Mouse (Mus musculus): Measurements from ENCODE around the gene Amph. TPM values are rescaled to one million over a fixed set of nuclear protein-coding genes. Genes with fewer than 3 reads are reported as not detected.

Gene Amph
- polyA plus RNA-seq, 1 experiment from 2014 or later = 14.4 TPM

GRCm38 (mm10) chr13:19149574-19149973, 201.6 kb downstream of the Amph start:
- 89% methylated on average over 8 of the region's 8 CpGs for whole genome bisulfite sequencing
- ATAC-seq (ENCODE audit: low FRiP score, low read depth) = no peak
- H3K9ac ChIP-seq (replicated peaks) = no peak overlapping the region
- H3K36me3 ChIP-seq = no peaks in the 10 kb centered on the region
- H3K27ac ChIP-seq (replicated peaks) = no peak overlapping the region
- no peak overlapping the region for H3K4me3 ChIP-seq
- no peaks in the 10 kb centered on the region for H3K9me3 ChIP-seq
- H3K27me3 ChIP-seq = no peaks in the 10 kb centered on the region
- no peaks in the 10 kb centered on the region for H3K4me1 ChIP-seq
- H3K4me2 ChIP-seq (replicated peaks) = no peak overlapping the region

DNA sequence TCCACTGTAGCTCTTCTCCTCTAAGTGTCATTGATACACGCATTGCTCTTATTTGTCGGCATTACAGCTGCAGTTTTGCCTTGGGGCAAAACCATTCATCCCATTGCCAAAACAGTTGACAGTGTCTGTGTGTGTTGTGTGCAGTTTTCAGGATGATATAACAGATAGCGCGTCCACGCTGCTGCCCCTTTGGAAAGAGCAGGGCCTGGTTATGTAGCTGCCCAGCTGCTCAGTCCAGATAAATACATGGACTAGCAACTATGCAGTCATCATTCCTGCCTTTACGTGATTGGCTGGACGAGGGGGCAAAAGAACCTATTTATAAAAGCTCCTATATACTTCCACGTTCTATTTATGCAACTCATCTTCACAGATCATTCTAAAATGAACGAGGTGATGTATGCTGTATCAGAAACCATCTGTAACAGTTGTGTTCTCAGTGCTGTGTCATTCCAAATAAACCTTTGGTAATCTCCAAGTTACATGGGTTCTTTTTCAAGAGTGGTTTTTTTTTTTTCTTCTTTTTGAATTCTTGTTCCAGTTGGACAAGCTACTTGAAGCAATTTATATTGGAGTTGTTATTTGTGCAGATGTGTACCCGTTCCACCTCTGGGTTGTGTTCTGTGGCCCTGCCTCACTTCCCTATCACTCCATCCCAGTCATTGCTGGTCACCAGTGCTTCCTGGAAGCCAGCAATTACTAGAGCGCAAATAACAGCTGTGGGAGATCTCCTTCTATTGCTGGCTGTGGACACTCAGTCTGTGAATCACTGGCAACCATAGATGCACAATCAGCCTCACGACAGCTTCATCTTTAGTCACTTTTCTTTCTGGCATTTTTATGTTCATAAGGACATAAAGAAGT, 202.7 kb downstream of the Amph start:
- no peaks in the 10 kb centered on the region for H3K36me3 ChIP-seq
- ATAC-seq (ENCODE audit: low FRiP score, low read depth) = no peak
- no peak overlapping the region for H3K4me2 ChIP-seq (replicated peaks)
- H3K9ac ChIP-seq (replicated peaks) = no peak overlapping the region
- no peaks in the 10 kb centered on the region for H3K4me1 ChIP-seq
- 90% methylated on average over 12 of the region's 12 CpGs for WGBS
- no peak overlapping the region for H3K27ac ChIP-seq (replicated peaks)
- no peak overlapping the region for H3K4me3 ChIP-seq
- H3K9me3 ChIP-seq = no peaks in the 10 kb centered on the region
- no peaks in the 10 kb centered on the region for H3K27me3 ChIP-seq

DNA sequence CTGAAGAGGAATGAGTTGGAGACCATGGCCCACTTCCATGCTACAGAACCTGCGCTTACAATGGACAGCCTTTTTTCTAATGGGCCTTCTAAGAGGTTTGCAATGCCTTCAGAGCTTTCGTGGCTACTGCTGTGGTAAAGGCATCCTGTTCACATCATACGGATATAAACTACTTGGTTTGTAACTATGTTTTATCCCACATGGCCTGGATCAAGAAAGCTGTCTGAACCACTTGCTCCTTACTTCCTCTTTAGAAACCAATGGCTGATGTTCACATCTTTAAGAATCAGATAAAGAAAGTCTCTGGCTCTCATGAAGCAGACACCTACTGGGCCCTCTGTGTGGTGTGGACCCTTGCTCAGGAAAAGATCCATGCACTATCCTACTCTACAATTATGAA, 204.1 kb downstream of the Amph start:
- Histone ChIP-seq H3K27me3 (no peaks in the 10 kb centered on the region), H3K27ac (replicated peaks) (no peak overlapping the region), H3K4me3 (no peak overlapping the region), H3K4me2 (replicated peaks) (no peak overlapping the region), H3K4me1 (no peaks in the 10 kb centered on the region), H3K36me3 (no peaks in the 10 kb centered on the region), H3K9ac (replicated peaks) (no peak overlapping the region), H3K9me3 (no peaks in the 10 kb centered on the region)
- ATAC-seq (ENCODE audit: low FRiP score, low read depth) = no peak
- 91% methylated on average over 3 of the region's 3 CpGs for whole genome bisulfite sequencing

DNA sequence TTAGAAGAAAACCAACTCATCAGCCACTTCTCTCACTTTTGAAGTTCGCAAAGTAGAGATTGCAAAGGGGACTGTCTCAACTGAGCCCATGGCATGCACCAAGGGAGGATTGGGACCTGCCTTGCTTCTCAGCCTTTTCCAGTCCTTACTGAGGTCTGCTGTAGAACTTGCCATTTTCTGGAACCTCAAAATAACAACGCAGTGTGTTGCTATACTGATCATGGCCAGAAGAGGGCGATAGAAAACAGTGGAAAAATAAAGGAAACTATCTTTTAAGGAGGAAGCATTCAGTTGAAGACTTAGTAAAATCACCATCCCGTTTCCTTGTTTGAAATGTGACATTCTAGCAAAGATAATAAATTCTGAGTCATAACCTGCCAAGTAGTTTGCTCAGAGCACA, 210.5 kb downstream of the Amph start:
- no peak for ATAC-seq (ENCODE audit: low FRiP score, low read depth)
- 30% methylated on average over 4 of the region's 4 CpGs for WGBS

DNA sequence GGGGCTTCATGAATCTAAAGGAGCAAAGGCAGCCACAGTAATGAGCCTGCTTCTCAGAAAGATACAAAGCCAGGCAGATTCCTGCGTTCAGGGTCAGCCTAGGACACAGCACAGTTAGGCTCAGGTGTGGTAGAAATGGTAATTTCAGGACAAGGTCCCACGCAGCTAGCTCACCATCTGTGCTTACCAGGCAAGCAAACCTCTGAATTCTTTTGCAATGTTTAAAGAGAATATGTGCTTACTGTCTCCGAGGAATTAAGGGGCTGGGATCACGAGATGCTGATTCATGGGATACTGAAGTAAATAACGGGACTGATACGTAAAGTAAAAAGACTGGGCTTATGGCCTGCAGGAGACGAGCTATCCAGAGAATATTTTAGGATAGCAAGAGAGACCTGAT, 212.6 kb downstream of the Amph start:
- H3K9ac ChIP-seq (replicated peaks) = no peak overlapping the region
- H3K9me3 ChIP-seq = no peaks in the 10 kb centered on the region
- ATAC-seq (ENCODE audit: low FRiP score, low read depth) = peak; percentile 41; the same call in 1 of the 2 replicates
- H3K27ac ChIP-seq (replicated peaks) = no peak overlapping the region
- H3K27me3 ChIP-seq = no peaks in the 10 kb centered on the region
- no peaks in the 10 kb centered on the region for H3K36me3 ChIP-seq
- H3K4me3 ChIP-seq = no peak overlapping the region
- no peak overlapping the region for H3K4me2 ChIP-seq (replicated peaks)
- 69% methylated on average over 7 of the region's 7 CpGs for WGBS
- no peaks in the 10 kb centered on the region for H3K4me1 ChIP-seq

More for the DNA sequence above, 210.5 kb downstream of the Amph start:
- H3K36me3 ChIP-seq = no peaks in the 10 kb centered on the region
- H3K9ac ChIP-seq (replicated peaks) = no peak overlapping the region
- no peak overlapping the region for H3K27ac ChIP-seq (replicated peaks)
- H3K4me1 ChIP-seq = no peaks in the 10 kb centered on the region
- no peaks in the 10 kb centered on the region for H3K9me3 ChIP-seq
- no peak overlapping the region for H3K4me3 ChIP-seq
- no peaks in the 10 kb centered on the region for H3K27me3 ChIP-seq
- no peak overlapping the region for H3K4me2 ChIP-seq (replicated peaks)

- Histone ChIP-seq H3K27me3 (no peaks in the 10 kb centered on the region), H3K4me1 (no peaks in the 10 kb centered on the region), H3K4me3 (no peak overlapping the region), H3K4me2 (replicated peaks) (no peak overlapping the region), H3K36me3 (no peaks in the 10 kb centered on the region), H3K27ac (replicated peaks) (no peak overlapping the region), H3K9me3 (no peaks in the 10 kb centered on the region), H3K9ac (replicated peaks) (no peak overlapping the region)
- WGBS = 73% methylated on average over 6 of the region's 7 CpGs
- ATAC-seq (ENCODE audit: low FRiP score, low read depth) = 0 out of 2 replicates have a peak, but pooled peaks have one; percentile 21
These were observed 213.1 kb downstream of the Amph start for GRCm38 (mm10) chr13:19161111-19161510.

GRCm38 (mm10) chr13:19162120-19162519, 214.1 kb downstream of the Amph start:
- H3K9ac ChIP-seq (replicated peaks) = no peak overlapping the region
- no peak for ATAC-seq (ENCODE audit: low FRiP score, low read depth)
- no peak overlapping the region for H3K4me3 ChIP-seq
- no peaks in the 10 kb centered on the region for H3K9me3 ChIP-seq
- H3K4me1 ChIP-seq = no peaks in the 10 kb centered on the region
- no peaks in the 10 kb centered on the region for H3K36me3 ChIP-seq
- no peaks in the 10 kb centered on the region for H3K27me3 ChIP-seq
- no peak overlapping the region for H3K27ac ChIP-seq (replicated peaks)
- WGBS = 87% methylated on average over 6 of the region's 6 CpGs
- H3K4me2 ChIP-seq (replicated peaks) = no peak overlapping the region

DNA sequence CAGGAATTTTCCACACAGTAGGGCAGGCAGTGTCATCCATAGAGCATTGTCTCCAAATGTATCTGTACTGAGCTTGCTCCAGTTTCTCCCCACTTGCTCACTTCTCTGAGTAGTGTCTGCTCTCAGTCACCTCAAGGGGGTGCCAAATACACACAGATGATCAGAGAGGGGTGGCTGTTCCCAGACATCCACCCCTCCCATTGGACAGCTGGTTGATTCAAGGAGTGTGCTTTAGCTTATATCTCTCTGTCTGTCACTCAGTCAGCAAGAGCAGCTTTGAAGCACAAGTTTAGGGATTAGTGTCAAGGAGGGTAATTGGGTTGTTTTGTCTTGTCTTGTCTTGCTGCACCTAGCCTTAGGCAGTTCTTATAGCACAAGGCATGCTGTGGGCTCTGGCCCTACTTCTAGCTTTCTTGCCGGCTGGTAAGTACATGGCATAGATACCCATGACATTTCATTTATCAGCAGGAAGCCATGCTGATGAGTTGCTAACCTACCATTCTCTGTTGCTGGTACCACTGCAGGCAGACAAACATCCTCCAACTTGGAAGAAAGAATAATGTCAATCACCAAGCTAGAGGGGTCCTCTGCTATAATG, 229.8 kb downstream of the Amph start:
- no peak overlapping the region for H3K27ac ChIP-seq (replicated peaks)
- H3K36me3 ChIP-seq = no peaks in the 10 kb centered on the region
- no peaks in the 10 kb centered on the region for H3K4me1 ChIP-seq
- no peak overlapping the region for H3K4me2 ChIP-seq (replicated peaks)
- 67% methylated on average over 1 of the region's 1 CpGs for WGBS
- peak; percentile 93 for ATAC-seq (ENCODE audit: low FRiP score, low read depth)
- H3K4me3 ChIP-seq = no peak overlapping the region
- no peak overlapping the region for H3K9ac ChIP-seq (replicated peaks)
- H3K9me3 ChIP-seq = no peaks in the 10 kb centered on the region
- H3K27me3 ChIP-seq = no peaks in the 10 kb centered on the region

DNA sequence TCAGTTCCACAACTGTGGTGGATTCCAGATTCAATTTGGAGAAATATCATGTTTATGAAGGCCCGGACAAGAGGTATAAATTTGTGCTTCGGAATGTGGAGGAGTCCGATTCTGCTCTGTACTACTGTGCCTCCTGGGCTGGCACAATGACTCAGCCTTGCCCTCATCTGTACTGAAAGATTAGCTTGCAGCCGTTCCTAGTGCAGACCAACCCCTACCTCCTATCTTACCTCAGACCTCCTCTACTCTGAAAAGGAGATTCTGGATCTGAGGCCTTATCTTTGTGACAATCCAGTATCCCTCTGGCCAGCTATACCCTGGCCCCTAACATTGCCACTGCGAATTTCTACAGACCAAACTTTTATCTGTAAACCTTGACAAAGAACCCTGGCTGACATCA, 230.3 kb downstream of the Amph start:
- no peak overlapping the region for H3K4me2 ChIP-seq (replicated peaks)
- 88% methylated on average over 5 of the region's 5 CpGs for WGBS
- no peaks in the 10 kb centered on the region for H3K36me3 ChIP-seq
- H3K9ac ChIP-seq (replicated peaks) = no peak overlapping the region
- ATAC-seq (ENCODE audit: low FRiP score, low read depth) = no peak
- H3K4me1 ChIP-seq = no peaks in the 10 kb centered on the region
- H3K27ac ChIP-seq (replicated peaks) = no peak overlapping the region
- no peaks in the 10 kb centered on the region for H3K27me3 ChIP-seq
- no peak overlapping the region for H3K4me3 ChIP-seq
- H3K9me3 ChIP-seq = no peaks in the 10 kb centered on the region

- Histone ChIP-seq H3K9ac (replicated peaks) (no peak overlapping the region), H3K36me3 (no peaks in the 10 kb centered on the region), H3K4me1 (no peaks in the 10 kb centered on the region), H3K4me3 (no peak overlapping the region), H3K4me2 (replicated peaks) (no peak overlapping the region), H3K27ac (replicated peaks) (no peak overlapping the region), H3K9me3 (no peaks in the 10 kb centered on the region), H3K27me3 (no peaks in the 10 kb centered on the region)
- WGBS = 81% methylated on average over 8 of the region's 8 CpGs
- ATAC-seq (ENCODE audit: low FRiP score, low read depth) = no peak
These were observed 234.3 kb downstream of the Amph start for GRCm38 (mm10) chr13:19182259-19182658.

DNA sequence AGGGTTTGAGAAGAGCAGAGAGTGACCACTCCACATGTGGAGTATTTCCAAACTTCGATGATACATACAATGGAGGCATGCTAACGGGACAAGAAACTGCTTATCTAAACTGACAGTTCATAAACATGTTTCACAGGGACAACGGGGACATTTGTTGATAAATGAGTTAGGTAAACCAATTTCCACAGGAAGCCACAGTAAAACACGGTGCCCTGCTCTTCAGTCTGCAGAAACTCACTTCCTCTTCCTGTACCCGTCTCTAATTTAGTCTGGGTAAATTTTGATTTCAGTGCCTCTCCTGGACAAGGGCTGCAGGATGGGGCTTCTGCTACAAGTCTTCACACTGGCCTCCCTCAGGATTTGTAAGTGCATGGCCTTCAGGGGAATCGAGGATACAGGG, 242.0 kb downstream of the Amph start:
- no peak overlapping the region for H3K9ac ChIP-seq (replicated peaks)
- H3K4me2 ChIP-seq (replicated peaks) = no peak overlapping the region
- H3K4me3 ChIP-seq = no peak overlapping the region
- WGBS = 83% methylated on average over 6 of the region's 6 CpGs
- no peaks in the 10 kb centered on the region for H3K4me1 ChIP-seq
- no peak for ATAC-seq (ENCODE audit: low FRiP score, low read depth)
- no peaks in the 10 kb centered on the region for H3K27me3 ChIP-seq
- H3K27ac ChIP-seq (replicated peaks) = no peak overlapping the region
- H3K9me3 ChIP-seq = no peaks in the 10 kb centered on the region
- no peaks in the 10 kb centered on the region for H3K36me3 ChIP-seq

DNA sequence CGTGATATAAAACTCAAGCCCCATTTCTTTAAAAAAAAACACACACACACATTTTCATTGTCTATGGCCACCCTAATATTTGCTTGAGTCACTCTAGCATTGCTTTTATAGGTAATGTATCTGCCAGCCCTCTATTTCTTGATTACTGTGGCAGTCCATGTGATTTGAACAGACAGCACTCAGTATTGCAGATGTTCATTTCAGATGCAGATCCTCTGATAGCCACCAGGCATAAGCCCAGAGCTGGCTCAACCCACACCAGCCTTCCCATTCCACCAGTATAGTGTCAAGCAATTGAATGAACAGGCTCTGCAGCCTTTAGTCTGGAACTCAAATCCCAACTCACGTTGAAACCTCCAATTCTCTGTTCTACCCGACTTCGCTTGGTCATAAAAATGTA, 246.8 kb downstream of the Amph start:
- H3K36me3 ChIP-seq = no peaks in the 10 kb centered on the region
- WGBS = 88% methylated on average over 4 of the region's 4 CpGs
- H3K9ac ChIP-seq (replicated peaks) = no peak overlapping the region
- H3K9me3 ChIP-seq = no peaks in the 10 kb centered on the region
- no peaks in the 10 kb centered on the region for H3K4me1 ChIP-seq
- no peak for ATAC-seq (ENCODE audit: low FRiP score, low read depth)
- no peak overlapping the region for H3K27ac ChIP-seq (replicated peaks)
- no peak overlapping the region for H3K4me2 ChIP-seq (replicated peaks)
- no peak overlapping the region for H3K4me3 ChIP-seq
- H3K27me3 ChIP-seq = no peaks in the 10 kb centered on the region

Measured in midbrain, embryonic 12.5 days (tissue).